Mouse (Mus musculus) 3T3-L1 (cell line): ENCODE results near the gene Tmem269.
A peak's percentile ranks its signal among the peaks of the same experiment; 100 is the strongest.

Experiments used
- DNase-seq: peaks from one replicate; pipeline ENCODE4 v3.0.0-alpha.2; 2015; ENCODE audit warnings: low read depth, low spot score

Gene Tmem269

DNA sequence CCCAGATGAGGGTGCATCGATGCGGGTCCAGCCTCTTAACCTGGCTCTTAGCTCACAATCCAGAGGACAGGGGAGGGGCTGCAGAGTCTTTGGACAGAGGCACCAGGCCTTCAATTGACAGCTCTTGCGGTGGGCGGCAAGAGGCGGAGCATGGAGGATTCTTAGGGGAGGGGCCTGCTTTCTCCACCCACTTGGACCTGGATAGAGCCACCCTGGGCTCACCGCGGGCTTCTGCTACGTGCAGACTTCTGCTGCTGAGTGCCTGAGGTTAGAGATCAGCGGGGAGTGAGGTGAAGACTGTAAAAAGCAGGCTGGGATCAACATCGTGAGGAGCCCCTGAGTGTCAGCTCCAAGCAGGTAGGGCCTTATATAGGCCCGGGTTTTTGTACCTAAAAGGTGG lies at the start of gene Tmem269:
Gene Tmem269, minus strand, starts transcription at position 49 of the 400 bp plus-strand sequence.
- DNase-seq, result no peak

- no peak for DNase-seq
Observed at GRCm38 (mm10) chr4:119266606-119267005, 48.6 kb upstream of the Tmem269 start.

DNA sequence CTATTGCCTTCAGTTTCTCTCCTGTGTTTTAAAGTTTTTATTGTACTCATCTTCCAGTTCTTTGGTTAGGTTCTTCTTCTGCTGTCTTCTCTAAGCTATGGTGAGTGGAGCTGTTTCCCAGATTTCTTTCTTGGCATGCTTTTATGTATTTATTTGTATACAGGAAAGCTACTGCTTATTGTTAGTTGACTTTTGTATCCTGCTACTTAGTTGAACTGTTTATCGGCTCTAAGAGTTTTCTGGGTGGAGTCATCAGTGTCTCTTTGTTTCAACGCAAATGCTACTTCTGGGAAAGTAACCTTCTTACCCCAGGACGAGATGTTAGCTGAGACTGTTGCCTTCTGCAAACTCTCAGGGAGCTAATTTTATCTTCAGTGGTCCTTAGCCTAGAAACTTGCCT lies 45.4 kb upstream of the Tmem269 start:
- no peak for DNase-seq

GRCm38 (mm10) chr4:119262483-119262882 lies 44.5 kb upstream of the Tmem269 start:
- DNase-seq, result no peak

GRCm38 (mm10) chr4:119261087-119261713 lies 43.2 kb upstream of the Tmem269 start:
- no peak for DNase-seq

GRCm38 (mm10) chr4:119259344-119260254 lies 41.6 kb upstream of the Tmem269 start:
- DNase-seq, result no peak

- no peak for DNase-seq
Observed at GRCm38 (mm10) chr4:119257083-119257482, 39.1 kb upstream of the Tmem269 start.

DNA sequence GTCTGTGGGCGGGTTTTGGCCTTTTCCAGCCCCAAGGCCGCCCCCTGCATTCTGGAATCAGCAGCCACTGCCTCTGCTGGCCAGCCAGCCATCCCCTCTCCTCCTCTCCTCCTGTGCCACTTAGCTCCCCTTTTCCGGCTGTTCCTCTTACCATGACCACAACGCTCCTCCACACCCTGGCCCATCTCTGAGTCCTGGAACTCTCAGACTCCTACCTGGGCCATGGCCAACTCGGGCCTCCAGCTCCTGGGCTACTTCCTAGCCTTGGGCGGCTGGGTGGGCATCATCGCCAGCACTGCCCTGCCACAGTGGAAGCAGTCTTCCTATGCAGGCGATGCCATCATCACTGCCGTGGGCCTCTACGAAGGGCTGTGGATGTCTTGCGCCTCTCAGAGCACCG lies 37.3 kb upstream of the Tmem269 start, which contains the start of gene Cldn19:
Gene Cldn19, plus strand, starts transcription at position 64 of the 400 bp plus-strand sequence.
- DNase-seq, result no peak

GRCm38 (mm10) chr4:119254012-119254618 lies 36.1 kb upstream of the Tmem269 start:
- peak; percentile 26 for DNase-seq

DNA sequence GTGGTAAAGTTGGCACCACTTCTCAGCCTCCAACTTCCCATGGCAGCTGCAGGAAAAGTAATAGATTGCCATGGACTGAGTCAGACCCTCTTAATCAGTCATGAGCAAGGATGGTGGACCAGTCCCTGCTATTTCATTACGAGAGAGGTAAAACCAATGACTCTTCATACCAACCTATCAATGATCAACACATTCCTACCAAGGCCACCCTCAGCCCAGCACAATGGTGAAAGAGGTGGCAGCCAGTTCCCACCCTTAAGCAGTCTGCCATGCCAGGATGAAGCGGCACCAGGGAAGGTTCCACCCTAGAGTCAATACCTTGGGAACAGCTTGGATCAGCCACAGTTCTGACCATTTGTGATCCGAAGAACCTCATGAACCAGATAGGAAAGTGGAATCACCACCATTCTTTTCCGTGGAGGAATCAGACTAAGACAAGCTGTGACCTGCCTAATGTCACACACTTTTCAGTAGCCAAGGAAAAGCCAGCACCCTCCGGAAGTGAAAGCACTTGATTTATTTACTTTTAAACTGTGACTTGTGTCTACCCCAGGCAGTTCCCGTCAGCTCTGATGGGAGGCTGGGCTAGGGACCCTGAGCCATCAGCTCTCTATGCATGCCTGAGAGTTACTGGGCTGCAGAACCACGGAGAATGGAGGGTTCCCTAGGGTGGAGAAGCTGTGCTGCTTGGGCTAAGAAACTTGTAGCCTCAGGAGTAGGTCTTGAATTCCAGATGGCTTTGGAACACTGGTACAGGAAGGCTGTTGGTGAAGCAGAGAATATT lies 34.2 kb upstream of the Tmem269 start:
- no peak for DNase-seq

DNA sequence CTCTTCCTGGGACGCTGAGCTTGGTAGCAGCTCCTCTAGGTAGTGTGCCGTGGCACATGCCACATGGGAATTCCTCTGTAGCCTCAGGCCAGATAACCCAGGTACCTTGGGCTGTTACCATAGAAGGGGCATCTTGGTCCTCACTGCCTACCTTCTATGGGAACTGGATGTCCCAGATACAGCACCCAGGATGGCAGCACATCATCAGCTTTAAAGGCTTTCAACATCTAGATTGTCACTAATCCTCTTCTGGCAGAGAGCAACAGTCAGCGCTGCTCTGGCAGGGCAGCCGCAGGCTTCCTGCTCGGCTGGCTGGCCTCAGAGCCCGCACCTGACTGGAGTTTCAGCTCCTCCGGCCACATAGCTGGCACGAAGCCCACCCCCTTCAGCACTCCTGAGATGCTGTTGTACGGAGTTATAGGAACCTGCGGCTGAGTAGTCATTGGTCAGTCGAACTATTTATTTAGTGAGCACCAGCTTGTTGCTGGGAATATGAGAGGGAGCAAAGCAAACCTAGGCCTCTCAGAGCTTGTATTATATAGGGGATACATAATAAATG lies 30.5 kb upstream of the Tmem269 start:
- no peak for DNase-seq

GRCm38 (mm10) chr4:119247462-119248235 lies 29.6 kb upstream of the Tmem269 start:
- DNase-seq, result peak; percentile 69

DNA sequence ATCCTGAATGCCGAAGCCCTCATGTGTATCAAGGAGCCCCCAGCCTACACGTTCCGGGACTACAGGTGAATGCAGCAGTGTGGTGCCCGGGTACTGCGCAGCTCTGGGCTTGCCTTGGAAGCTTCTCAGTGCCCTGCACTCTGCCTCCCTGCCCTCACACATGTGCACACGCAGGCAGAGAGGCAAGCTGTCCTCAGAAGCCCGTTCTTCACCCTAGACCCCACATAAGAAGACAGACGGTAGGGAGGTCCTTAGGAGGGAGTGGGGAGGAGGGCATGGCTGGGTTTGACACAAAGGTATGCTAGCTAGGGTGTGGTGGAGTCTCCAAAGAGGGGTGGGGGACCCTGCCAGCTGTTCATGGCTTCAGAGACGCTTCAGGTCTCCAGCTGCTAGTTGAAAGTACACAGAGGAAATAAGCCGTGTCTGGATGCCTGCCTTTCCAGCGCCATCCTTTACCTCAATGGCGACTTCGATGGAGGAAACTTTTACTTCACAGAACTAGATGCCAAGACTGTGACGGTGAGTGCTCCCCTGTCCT lies 28.7 kb upstream of the Tmem269 start:
- DNase-seq, result no peak

- no peak for DNase-seq
Observed at GRCm38 (mm10) chr4:119245961-119246360, 27.9 kb upstream of the Tmem269 start.

DNA sequence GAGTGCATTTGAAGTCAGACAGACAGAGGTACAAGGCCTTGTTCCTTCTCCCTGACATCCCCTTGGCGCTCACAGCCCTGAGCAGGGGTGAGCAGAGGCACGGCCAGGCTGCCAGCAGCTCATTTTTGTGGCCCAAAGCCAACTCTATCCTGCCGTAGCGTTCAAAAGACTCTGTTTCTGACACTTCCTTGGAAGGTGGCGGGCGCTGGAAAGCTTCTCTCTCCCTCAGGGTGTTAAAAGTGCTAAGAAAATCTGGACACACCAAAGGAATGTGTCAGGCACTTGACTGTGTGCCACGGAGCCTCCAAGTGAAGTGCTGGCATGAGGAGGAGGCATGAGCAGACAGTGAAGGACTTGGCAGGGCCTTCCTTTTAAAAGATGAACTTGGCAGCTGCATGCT lies 27.5 kb upstream of the Tmem269 start:
- peak; percentile 63 for DNase-seq

GRCm38 (mm10) chr4:119244468-119245240 lies 26.6 kb upstream of the Tmem269 start:
- no peak for DNase-seq

DNA sequence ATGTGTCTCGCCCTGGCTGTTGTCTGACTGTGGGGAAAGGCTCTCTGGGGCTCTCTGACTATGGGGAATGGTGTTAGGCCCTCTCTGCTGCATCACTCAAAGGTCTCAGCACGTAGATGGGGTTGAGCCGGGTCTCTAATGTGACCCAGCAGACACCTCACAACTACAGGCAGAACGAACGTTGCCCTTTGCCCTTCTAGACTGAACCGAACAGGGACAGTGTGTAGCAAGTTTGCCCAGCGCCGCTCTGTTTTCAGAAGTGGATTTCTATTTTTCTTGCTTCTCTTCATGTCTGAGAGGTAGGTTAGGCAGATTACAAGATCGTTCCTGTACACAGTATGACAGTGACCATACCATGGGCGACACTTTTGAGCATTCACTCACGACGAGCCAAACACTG lies 24.6 kb upstream of the Tmem269 start:
- DNase-seq, result no peak

DNA sequence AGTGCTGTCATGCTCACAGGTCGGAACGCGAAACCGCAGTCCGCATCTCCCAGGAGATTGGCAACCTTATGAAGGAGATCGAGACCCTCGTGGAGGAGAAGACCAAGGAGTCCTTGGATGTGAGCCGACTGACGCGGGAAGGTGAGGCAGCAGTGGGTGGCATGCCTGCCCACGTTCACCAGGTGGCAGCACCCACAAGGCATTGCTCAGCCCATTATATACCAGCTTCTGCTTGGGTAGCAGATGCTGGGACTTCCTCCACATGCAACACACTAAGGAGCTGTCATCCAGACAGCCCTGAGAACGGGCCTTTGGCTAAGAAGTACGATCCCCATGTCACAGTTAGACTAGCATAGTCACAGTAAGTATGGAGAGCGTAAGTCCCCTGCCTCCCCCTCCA lies 23.6 kb upstream of the Tmem269 start:
- no peak for DNase-seq

GRCm38 (mm10) chr4:119239181-119239682 lies 21.2 kb upstream of the Tmem269 start:
- DNase-seq, result peak; percentile 88
